In the genomic region with DNA sequence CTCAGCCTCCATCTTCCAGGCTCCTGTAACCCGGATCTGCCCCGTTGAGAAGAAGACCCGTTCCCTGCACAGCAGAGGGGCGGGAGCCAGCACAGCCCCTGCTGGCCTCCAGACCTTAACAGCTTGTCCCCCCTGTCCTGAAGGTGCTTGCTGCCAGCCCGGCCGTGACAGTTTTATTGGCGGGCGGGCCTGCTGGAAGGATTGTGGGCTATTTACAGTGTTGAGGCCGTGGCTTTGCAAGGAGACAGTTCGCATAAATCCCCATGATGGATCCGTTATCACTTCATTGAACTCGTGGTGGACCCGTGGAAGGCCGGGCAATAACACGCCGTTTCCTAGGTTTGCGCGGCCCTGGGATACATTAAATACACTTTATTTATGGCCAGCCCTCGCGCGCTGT, we compare ENCODE assay signal across 13 mouse cellular contexts.
A peak's percentile ranks its signal among the peaks of the same experiment; 100 is the strongest.
DNase-seq lines count a peak whose midpoint lies in the region; ATAC-seq lines count a peak whose summit lies in the region.
"Had no signal": no experiment of that assay in that cellular context is flagged by ENCODE, and none has a peak within 500 bp of the region (broad histone marks: within the 10 kb centered on the region; RNA-seq: fewer than 3 reads in every experiment).

No protein-coding gene starts in this region.

- H3K9me3 ChIP-seq in embryonic facial prominence, embryonic 13.5 days = no peaks in the 10 kb centered on the region
- H3K9me3 ChIP-seq in embryonic facial prominence, embryonic 10.5 days = 0 out of 2 replicates have a peak, but pooled peaks cover 2% of the 10 kb centered on the region
- no peaks in the 10 kb centered on the region for H3K9me3 ChIP-seq in kidney, embryonic 16.5 days (ENCODE audit: low read length)
- no peaks in the 10 kb centered on the region for H3K9me3 ChIP-seq in hindbrain, embryonic 12.5 days (replicated peaks)
- H3K9me3 ChIP-seq: heart, embryonic 15.5 days had no signal

- no peak for ATAC-seq in embryonic facial prominence, embryonic 13.5 days (ENCODE audit: insufficient number of reproducible peaks, insufficient read depth, low FRiP score, low TSS enrichment, low read depth)
- ATAC-seq in kidney, embryonic 16.5 days (ENCODE audit: low FRiP score, low TSS enrichment) = peak; percentile 35; the same call in 1 of the 2 replicates
- no peak for ATAC-seq in hindbrain, embryonic 12.5 days (ENCODE audit: low FRiP score)
- ATAC-seq: activated CD4-positive, CD25-positive, alpha-beta regulatory T cell, adult 4 months had no signal

- no peak for DNase-seq in embryonic facial prominence, embryonic 10.5 days (ENCODE audit: low spot score)
- DNase-seq in kidney, postnatal 25 days = no peak
- peak; percentile 80 for DNase-seq in mesoderm, embryonic 11.5 days (ENCODE audit: low read depth, low spot score)
- DNase-seq in layer of hippocampus, postnatal 36 days = no peak
- DNase-seq in urinary bladder, adult 18-20 months (ENCODE audit: low spot score in 2 of 2) = no peak
- DNase-seq: cerebellum, adult 11 months; right cerebral cortex, postnatal 14 days; thymus, postnatal 25 days had no signal

- H3K27ac ChIP-seq in embryonic facial prominence, embryonic 13.5 days = 0 out of 2 replicates have a peak overlapping the region, but pooled peaks have one; percentile 11
- no peak overlapping the region for H3K27ac ChIP-seq in embryonic facial prominence, embryonic 10.5 days (replicated peaks)
- no peak overlapping the region for H3K27ac ChIP-seq in kidney, embryonic 16.5 days (ENCODE audit: low read length)
- peak overlapping the region; percentile 76 for H3K27ac ChIP-seq in hindbrain, embryonic 12.5 days
- H3K27ac ChIP-seq: heart, embryonic 15.5 days had no signal

- 83% methylated on average over 21 of the region's 21 CpGs for WGBS in embryonic facial prominence, embryonic 13.5 days
- 89% methylated on average over 21 of the region's 21 CpGs for WGBS in embryonic facial prominence, embryonic 10.5 days
- WGBS in kidney, embryonic 16.5 days = 14% methylated on average over 21 of the region's 21 CpGs
- 59% methylated on average over 21 of the region's 21 CpGs for WGBS in hindbrain, embryonic 12.5 days

- peaks cover 48% of the 10 kb centered on the region for H3K4me1 ChIP-seq in embryonic facial prominence, embryonic 13.5 days
- peaks cover 50% of the 10 kb centered on the region for H3K4me1 ChIP-seq in embryonic facial prominence, embryonic 10.5 days
- H3K4me1 ChIP-seq in kidney, embryonic 16.5 days (ENCODE audit: insufficient read depth, low read length) = peaks cover 40% of the 10 kb centered on the region
- H3K4me1 ChIP-seq in hindbrain, embryonic 12.5 days = peaks cover 50% of the 10 kb centered on the region

- no peak overlapping the region for H3K4me3 ChIP-seq in embryonic facial prominence, embryonic 13.5 days
- H3K4me3 ChIP-seq in embryonic facial prominence, embryonic 10.5 days = no peak overlapping the region
- no peak overlapping the region for H3K4me3 ChIP-seq in kidney, embryonic 16.5 days (ENCODE audit: low read length)
- no peak overlapping the region for H3K4me3 ChIP-seq in hindbrain, embryonic 12.5 days
- H3K4me3 ChIP-seq: heart, embryonic 15.5 days had no signal

- H3K36me3 ChIP-seq in embryonic facial prominence, embryonic 13.5 days = no peaks in the 10 kb centered on the region
- no peaks in the 10 kb centered on the region for H3K36me3 ChIP-seq in embryonic facial prominence, embryonic 10.5 days (replicated peaks)
- H3K36me3 ChIP-seq in kidney, embryonic 16.5 days (ENCODE audit: insufficient read depth, low read length) = no peaks in the 10 kb centered on the region
- no peaks in the 10 kb centered on the region for H3K36me3 ChIP-seq in hindbrain, embryonic 12.5 days
- H3K36me3 ChIP-seq: heart, embryonic 15.5 days had no signal

- H3K27me3 ChIP-seq in embryonic facial prominence, embryonic 13.5 days = no peaks in the 10 kb centered on the region
- H3K27me3 ChIP-seq in embryonic facial prominence, embryonic 10.5 days (replicated peaks; ENCODE audit: low read depth, poor library complexity, severe bottlenecking) = 0 out of 2 replicates have a peak, but pooled peaks cover 4% of the 10 kb centered on the region
- peaks cover 11% of the 10 kb centered on the region for H3K27me3 ChIP-seq in kidney, embryonic 16.5 days (ENCODE audit: insufficient read depth, low read length)
- no peaks in the 10 kb centered on the region for H3K27me3 ChIP-seq in hindbrain, embryonic 12.5 days
- H3K27me3 ChIP-seq: heart, embryonic 15.5 days had no signal

- no peak overlapping the region for H3K9ac ChIP-seq in embryonic facial prominence, embryonic 13.5 days
- H3K9ac ChIP-seq in kidney, embryonic 16.5 days (replicated peaks; ENCODE audit: low read length) = no peak overlapping the region
- peak overlapping the region; percentile 38; the same call in 1 of the 2 replicates for H3K9ac ChIP-seq in hindbrain, embryonic 12.5 days
- H3K9ac ChIP-seq: heart, embryonic 15.5 days had no signal

- H3K4me2 ChIP-seq in embryonic facial prominence, embryonic 13.5 days = no peak overlapping the region
- no peak overlapping the region for H3K4me2 ChIP-seq in kidney, embryonic 16.5 days (replicated peaks; ENCODE audit: low read depth, low read length)
- H3K4me2 ChIP-seq in hindbrain, embryonic 12.5 days (replicated peaks) = no peak overlapping the region
- H3K4me2 ChIP-seq: heart, embryonic 15.5 days had no signal

Comparison
In these comparisons a context has a peak if more than half of its experiments do, and no peak if none do; other contexts are left out.
1. H3K27ac ChIP-seq: peak in embryonic facial prominence, embryonic 13.5 days (single experiment) and hindbrain, embryonic 12.5 days (single experiment); none in embryonic facial prominence, embryonic 10.5 days (single experiment) and kidney, embryonic 16.5 days (single experiment).